In the genomic region with DNA sequence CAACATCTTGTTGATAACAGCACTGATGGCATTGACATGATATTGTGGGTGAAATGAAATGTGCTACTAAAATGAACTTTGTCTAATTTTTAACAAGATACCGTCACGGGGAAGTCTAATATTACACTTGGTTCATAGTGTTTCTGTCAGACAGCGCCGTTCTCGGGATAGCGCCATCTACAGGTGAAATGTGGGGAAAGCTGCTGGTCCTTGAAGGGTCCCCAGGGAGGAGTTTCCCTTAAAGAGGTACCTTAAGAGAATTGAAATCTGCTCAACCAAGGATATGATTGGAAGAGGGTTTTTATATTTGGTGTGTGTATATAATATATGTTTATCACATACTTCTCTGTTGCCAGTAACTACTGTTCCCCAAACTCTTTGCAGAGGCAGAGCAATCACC, we compare ENCODE assay signal across 15 mouse cellular contexts.
DNase-seq lines count a peak whose midpoint lies in the region; ATAC-seq and TF ChIP-seq lines count a peak whose summit lies in the region.
"Had no signal": no experiment of that assay in that cellular context is flagged by ENCODE, and none has a peak within 500 bp of the region (broad histone marks: within the 10 kb centered on the region; RNA-seq: fewer than 3 reads in every experiment).

No protein-coding gene starts in this region.

- H3K4me1 ChIP-seq in thymus, adult 2 months (replicated peaks; ENCODE audit: control insufficient read depth, insufficient read depth, low read length): no peaks in the 10 kb centered on the region

- no peak overlapping the region for H3K4me3 ChIP-seq in layer of hippocampus, adult 2 months
- H3K4me3 ChIP-seq in thymus, adult 2 months (ENCODE audit: control insufficient read depth, insufficient read depth, low read length): no peak overlapping the region
- H3K4me3 ChIP-seq: hindbrain, embryonic 13.5 days; limb, embryonic 13.5 days had no signal

- no peak for TF ChIP-seq POLR2A in thymus, adult 2 months (IDR thresholded peaks at IDR 0.05; ENCODE audit: control insufficient read depth, extremely low read depth, insufficient read depth, low read length, poor library complexity)

- H3K27me3 ChIP-seq in thymus, adult 2 months (ENCODE audit: control insufficient read depth, insufficient read depth, low read length): no peaks in the 10 kb centered on the region
- H3K27me3 ChIP-seq: hindbrain, embryonic 13.5 days had no signal

- no peak for ATAC-seq in megakaryocyte, adult 5-6 weeks (ENCODE audit: poor library complexity, severe bottlenecking)
- ATAC-seq: activated CD4-positive, CD25-positive, alpha-beta regulatory T cell, adult 4 months; forebrain, embryonic 14.5 days had no signal

- 43% methylated on average over 6 of the region's 6 CpGs for WGBS in thymus, adult 2 months

- H3K27ac ChIP-seq in layer of hippocampus, adult 2 months: no peak overlapping the region
- no peak overlapping the region for H3K27ac ChIP-seq in thymus, adult 2 months (ENCODE audit: control insufficient read depth, insufficient read depth, low read length)
- H3K27ac ChIP-seq: hindbrain, embryonic 13.5 days; limb, embryonic 13.5 days had no signal

- peak; percentile 73 for TF ChIP-seq CTCF in layer of hippocampus, adult 2 months (conservative IDR thresholded peaks at IDR 0.05)
- no peak for TF ChIP-seq CTCF in thymus, adult 2 months (IDR thresholded peaks at IDR 0.05; ENCODE audit: borderline replicate concordance, control insufficient read depth, extremely low read depth, insufficient read depth, low read length, poor library complexity)

- peak; percentile 18 to 35 for DNase-seq in cerebellum, postnatal 10 days
- no peak for DNase-seq in cerebellum, adult 18-20 months
- no peak for DNase-seq in layer of hippocampus, adult 2 months (ENCODE audit: low spot score in 2 of 2)
- DNase-seq in layer of hippocampus, postnatal 25 days (ENCODE audit: extremely low spot score in 1 of 2, low spot score in 1 of 2): no peak
- DNase-seq in thymus, adult 2 months: peak; percentile 4
- DNase-seq in thymus, postnatal 36 days: no peak
- no peak for DNase-seq in frontal cortex, postnatal 14 days (ENCODE audit: low spot score in 2 of 2)
- DNase-seq: cerebellum, adult 9-10 months; lung, postnatal 4 days had no signal

- no peaks in the 10 kb centered on the region for H3K36me3 ChIP-seq in thymus, adult 2 months (ENCODE audit: control insufficient read depth, insufficient read depth, low read length)
- H3K36me3 ChIP-seq: G1E; limb, embryonic 13.5 days had no signal

Comparison
In these comparisons a context has a peak if more than half of its experiments do, and no peak if none do; other contexts are left out.
1. DNase-seq: peak in cerebellum, postnatal 10 days (2 of 2) and thymus, adult 2 months (single experiment); none in cerebellum, adult 18-20 months (0 of 2), layer of hippocampus, adult 2 months (0 of 2), layer of hippocampus, postnatal 25 days (0 of 2), thymus, postnatal 36 days (0 of 2) and frontal cortex, postnatal 14 days (0 of 2).